Mouse (Mus musculus) neural tube, embryonic 14.5 days (tissue): Measurements from ENCODE around the gene C9. TPM values are rescaled to one million over a fixed set of nuclear protein-coding genes. Genes with fewer than 3 reads are reported as not detected.

Experiments used
- ATAC-seq: fragments of 200-750 bp; cut with Nextera tagmentation; 2 replicates; pipeline ENCODE4 v1.8.0; 2017; ENCODE audit warnings: low read depth, mild to moderate bottlenecking, moderate TSS enrichment, moderate library complexity
- H3K27ac ChIP-seq: fragments of 300-500 bp; sonication (generic); 2 replicates; pipeline ENCODE4 v1.5.1; 2014; ENCODE audit warnings: low read depth, mild to moderate bottlenecking, control low read depth, low read length, moderate library complexity, mixed read lengths
- H3K27me3 ChIP-seq: fragments of 300-500 bp; sonication (generic); 2 replicates; pipeline ENCODE4 v1.6.1; 2014; ENCODE audit warnings: low read length; ENCODE audit not compliant: control insufficient read depth, insufficient read depth
- H3K36me3 ChIP-seq: fragments of 300-500 bp; sonication (generic); 2 replicates; pipeline ENCODE4 v1.6.1; 2014; ENCODE audit warnings: low read length, mixed read lengths; ENCODE audit not compliant: control insufficient read depth, insufficient read depth
- H3K4me1 ChIP-seq: fragments of 300-500 bp; sonication (generic); 2 replicates; pipeline ENCODE4 v1.6.1; 2014; ENCODE audit warnings: low read length; ENCODE audit not compliant: control insufficient read depth, insufficient read depth
- H3K4me2 ChIP-seq: fragments of 300-500 bp; sonication (generic); 2 replicates; pipeline ENCODE4 v1.6.1; 2014; ENCODE audit warnings: mild to moderate bottlenecking, low read depth, low read length, control low read depth
- H3K4me3 ChIP-seq: fragments of 300-500 bp; sonication (generic); 2 replicates; pipeline ENCODE4 v1.5.1; 2014; ENCODE audit warnings: low read depth, low read length, control low read depth, mixed read lengths
- H3K9ac ChIP-seq: fragments of 300-500 bp; sonication (generic); replicated peaks from 2 replicates; pipeline ENCODE4 v1.6.1; 2014; ENCODE audit warnings: low read depth, mild to moderate bottlenecking, control low read depth, low read length, mixed read lengths
- H3K9me3 ChIP-seq: fragments of 300-500 bp; sonication (generic); 2 replicates; pipeline ENCODE4 v1.6.1; 2016; ENCODE audit warnings: low read length; ENCODE audit not compliant: control insufficient read depth
- WGBS: fragments of 180-500 bp; shearing (Covaris S2); extraction: QIAGEN DNeasy Blood & Tissue Kit; methylation state at CpG from one replicate; pipeline ENCODE4 v1.1.7; 2014; 5-methylcytosine and 5-hydroxymethylcytosine counted together
- polyA plus RNA-seq: library from polyadenylated mRNA; unstranded; fragments of >200 nt; fragmentation: Nextera tagmentation; extraction: Ambion mirVana; gene quantifications from 2 replicates; pipeline ENCODE4 v1.2.1, GENCODE M21; 2014

The C9 gene
- polyA plus RNA-seq, 1 experiment from 2014 or later: not detected

DNA sequence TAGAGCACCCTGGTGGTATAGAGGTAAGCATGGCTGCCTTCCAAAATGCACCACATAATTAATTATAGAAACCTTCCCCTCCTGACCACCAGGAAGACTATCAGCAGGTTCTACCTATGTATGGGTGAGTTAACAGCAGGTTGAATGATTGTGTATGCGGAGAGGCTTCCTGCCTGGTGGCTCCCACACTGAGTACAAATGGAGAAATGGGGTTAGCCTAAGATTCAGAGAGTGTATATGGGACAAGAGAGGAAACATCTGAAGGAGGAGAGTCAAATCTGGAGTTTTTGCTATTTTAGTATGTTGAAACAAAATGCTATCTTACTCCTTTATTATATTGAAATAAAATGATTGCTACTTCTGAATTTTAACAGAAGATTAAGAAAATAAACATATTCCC, 72.4 kb downstream of the C9 start:
- no peak for ATAC-seq
- WGBS: 94% methylated on average over 1 of the region's 1 CpGs
- Histone ChIP-seq H3K27ac (no peak overlapping the region), H3K4me3 (no peak overlapping the region), H3K27me3 (no peaks in the 10 kb centered on the region), H3K4me1 (no peaks in the 10 kb centered on the region), H3K9me3 (no peaks in the 10 kb centered on the region), H3K4me2 (no peak overlapping the region), H3K36me3 (no peaks in the 10 kb centered on the region), H3K9ac (no peak overlapping the region)

DNA sequence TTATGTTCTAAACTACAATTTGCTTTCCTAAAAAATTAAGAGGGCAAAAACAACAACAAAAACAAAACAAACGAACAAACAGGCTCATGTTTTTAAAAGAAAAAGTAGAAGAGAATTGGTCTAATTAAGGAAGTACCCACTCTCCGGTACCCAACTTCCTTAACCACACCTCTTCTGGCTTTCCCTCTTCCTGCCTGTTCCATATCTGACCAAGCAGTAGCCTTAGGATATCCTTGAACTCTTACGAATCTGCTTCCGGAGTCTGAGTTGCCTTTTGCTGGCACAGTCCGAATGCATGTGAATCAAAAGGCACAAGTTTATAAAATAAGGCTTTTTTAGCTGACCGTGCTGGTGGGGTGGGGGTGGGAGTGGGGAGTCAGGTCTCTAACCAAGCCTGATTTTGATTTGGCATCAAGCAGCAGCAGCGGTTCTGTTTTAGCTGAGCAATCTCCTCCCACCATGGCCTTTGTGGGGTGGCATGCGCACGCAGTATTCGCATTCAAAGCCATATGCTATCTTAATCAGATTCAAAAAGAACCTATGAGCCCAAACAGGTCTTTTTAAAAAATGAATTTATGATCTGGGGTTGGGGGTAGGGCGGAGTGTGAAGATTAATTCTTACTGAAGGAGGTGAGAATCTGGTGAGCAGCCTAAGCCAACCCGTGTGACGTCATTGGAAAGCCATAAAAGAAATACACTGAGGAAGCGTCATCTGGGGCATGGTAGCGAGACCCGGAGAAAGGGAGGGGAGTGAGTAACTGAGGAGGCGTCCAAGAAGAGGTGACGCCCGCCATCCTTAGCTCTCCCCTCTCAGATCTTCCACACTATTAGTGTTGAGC, 74.5 kb downstream of the C9 start:
- H3K27ac ChIP-seq: no peak overlapping the region
- WGBS: 91% methylated on average over 19 of the region's 19 CpGs

GRCm38 (mm10) chr15:6520505-6521155, 75.5 kb downstream of the C9 start:
- 90% methylated on average over 10 of the region's 10 CpGs for WGBS
- Histone ChIP-seq H3K4me3 (no peak overlapping the region), H3K4me2 (no peak overlapping the region), H3K36me3 (no peaks in the 10 kb centered on the region), H3K9ac (no peak overlapping the region), H3K9me3 (no peaks in the 10 kb centered on the region), H3K27me3 (no peaks in the 10 kb centered on the region), H3K4me1 (no peaks in the 10 kb centered on the region), H3K27ac (no peak overlapping the region)
- ATAC-seq: no peak

More for the DNA sequence above, 74.5 kb downstream of the C9 start:
- Histone ChIP-seq H3K9ac (no peak overlapping the region), H3K4me3 (no peak overlapping the region), H3K36me3 (no peaks in the 10 kb centered on the region), H3K27me3 (no peaks in the 10 kb centered on the region), H3K9me3 (no peaks in the 10 kb centered on the region), H3K4me2 (no peak overlapping the region), H3K4me1 (no peaks in the 10 kb centered on the region)
- no peak for ATAC-seq

GRCm38 (mm10) chr15:6522653-6523167, 77.6 kb downstream of the C9 start, which contains the start of gene Fyb:
Fyb (plus strand) TSS chr15:6522853.
- no peak for ATAC-seq
- H3K36me3 ChIP-seq: no peaks in the 10 kb centered on the region
- no peaks in the 10 kb centered on the region for H3K4me1 ChIP-seq
- no peak within 1 kb of the TSS for H3K4me2 ChIP-seq
- no peak within 1 kb of the TSS for H3K9ac ChIP-seq
- 88% methylated on average over 8 of the region's 8 CpGs for WGBS
- no peaks in the 10 kb centered on the region for H3K9me3 ChIP-seq
- no peak within 1 kb of the TSS for H3K4me3 ChIP-seq
- H3K27ac ChIP-seq: no peak within 1 kb of the TSS
- H3K27me3 ChIP-seq: no peaks in the 10 kb centered on the region

GRCm38 (mm10) chr15:6524801-6525200, 79.7 kb downstream of the C9 start:
- WGBS: 91% methylated on average over 2 of the region's 2 CpGs
- ATAC-seq: no peak
- Histone ChIP-seq H3K4me3 (no peak overlapping the region), H3K9ac (no peak overlapping the region), H3K9me3 (no peaks in the 10 kb centered on the region), H3K27me3 (no peaks in the 10 kb centered on the region), H3K27ac (no peak overlapping the region), H3K36me3 (no peaks in the 10 kb centered on the region), H3K4me2 (no peak overlapping the region), H3K4me1 (no peaks in the 10 kb centered on the region)

DNA sequence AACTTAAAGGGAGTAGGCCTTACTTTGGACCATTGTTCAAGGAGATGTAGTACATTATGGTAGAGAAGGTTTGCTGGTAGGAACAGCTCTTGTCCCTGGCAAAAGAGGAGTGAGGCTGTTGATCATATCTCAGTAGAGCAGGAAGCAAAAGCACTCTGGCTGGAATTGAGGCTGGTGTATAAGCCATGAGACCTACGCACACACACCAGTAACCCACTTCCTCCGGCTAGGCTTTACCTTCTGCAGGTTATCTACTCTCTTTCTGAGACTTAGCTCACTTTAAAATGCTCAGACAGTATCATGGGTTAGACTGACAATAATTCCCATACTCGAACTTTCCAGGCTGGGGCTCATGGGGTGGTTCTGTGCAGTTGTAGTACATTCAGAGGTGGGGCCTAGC, 80.3 kb downstream of the C9 start:
- no peak overlapping the region for H3K4me2 ChIP-seq
- H3K36me3 ChIP-seq: no peaks in the 10 kb centered on the region
- H3K9me3 ChIP-seq: no peaks in the 10 kb centered on the region
- no peaks in the 10 kb centered on the region for H3K27me3 ChIP-seq
- no peak for ATAC-seq
- 92% methylated on average over 3 of the region's 3 CpGs for WGBS
- no peaks in the 10 kb centered on the region for H3K4me1 ChIP-seq
- no peak overlapping the region for H3K4me3 ChIP-seq
- no peak overlapping the region for H3K27ac ChIP-seq
- H3K9ac ChIP-seq: no peak overlapping the region

- H3K4me1 ChIP-seq: no peaks in the 10 kb centered on the region
- no peaks in the 10 kb centered on the region for H3K27me3 ChIP-seq
- no peak for ATAC-seq
- no peak overlapping the region for H3K27ac ChIP-seq
- H3K4me2 ChIP-seq: no peak overlapping the region
- H3K9me3 ChIP-seq: no peaks in the 10 kb centered on the region
- no peaks in the 10 kb centered on the region for H3K36me3 ChIP-seq
- H3K9ac ChIP-seq: no peak overlapping the region
- 90% methylated on average over 3 of the region's 3 CpGs for WGBS
- H3K4me3 ChIP-seq: no peak overlapping the region
These were observed 88.8 kb downstream of the C9 start for GRCm38 (mm10) chr15:6533858-6534343.

GRCm38 (mm10) chr15:6534592-6534991, 89.5 kb downstream of the C9 start:
- Histone ChIP-seq H3K4me2 (no peak overlapping the region), H3K9me3 (no peaks in the 10 kb centered on the region), H3K4me1 (no peaks in the 10 kb centered on the region), H3K36me3 (no peaks in the 10 kb centered on the region), H3K9ac (no peak overlapping the region), H3K27me3 (no peaks in the 10 kb centered on the region), H3K27ac (no peak overlapping the region), H3K4me3 (no peak overlapping the region)
- WGBS: 90% methylated on average over 8 of the region's 8 CpGs
- no peak for ATAC-seq
